Mouse (Mus musculus): ENCODE measurements around the gene Fbxo48. TPM values are rescaled to one million over a fixed set of nuclear protein-coding genes. Genes with fewer than 3 reads are reported as not detected.

Fbxo48 gene
- polyA plus RNA-seq, 1 experiment from 2014 or later: 1.7 TPM

DNA sequence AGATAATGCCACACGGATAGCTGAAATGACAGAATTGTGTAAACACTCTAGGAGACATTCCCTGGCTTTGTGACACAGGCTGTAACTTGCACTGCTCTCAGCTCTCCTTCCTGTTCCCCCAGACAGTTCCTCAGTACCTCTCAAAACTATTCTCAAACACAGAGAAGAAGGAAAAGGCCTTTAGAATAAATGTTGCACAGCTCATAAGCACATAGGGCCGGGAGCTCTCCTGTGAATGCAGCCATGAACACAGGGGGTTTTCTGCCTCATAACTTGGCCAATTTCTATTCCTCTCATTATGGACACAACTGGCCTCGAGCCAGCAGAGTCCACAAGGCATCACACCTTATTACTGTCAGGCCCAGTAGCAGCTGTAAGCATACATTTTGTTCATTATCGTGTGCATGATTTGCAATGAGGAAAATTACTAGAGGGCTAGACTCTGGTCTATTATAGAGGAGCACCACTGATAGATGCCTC lies 9.2 kb upstream of the Fbxo48 start:
- Histone ChIP-seq H3K4me3 (no peak overlapping the region), H3K4me1 (no peaks in the 10 kb centered on the region), H3K9ac (no peak overlapping the region), H3K27me3 (no peaks in the 10 kb centered on the region), H3K4me2 (replicated peaks) (no peak overlapping the region), H3K27ac (no peak overlapping the region), H3K9me3 (no peaks in the 10 kb centered on the region), H3K36me3 (no peaks in the 10 kb centered on the region)
- 65% methylated on average over 4 of the region's 4 CpGs for WGBS
- ATAC-seq (ENCODE audit: low FRiP score, low read depth): no peak

DNA sequence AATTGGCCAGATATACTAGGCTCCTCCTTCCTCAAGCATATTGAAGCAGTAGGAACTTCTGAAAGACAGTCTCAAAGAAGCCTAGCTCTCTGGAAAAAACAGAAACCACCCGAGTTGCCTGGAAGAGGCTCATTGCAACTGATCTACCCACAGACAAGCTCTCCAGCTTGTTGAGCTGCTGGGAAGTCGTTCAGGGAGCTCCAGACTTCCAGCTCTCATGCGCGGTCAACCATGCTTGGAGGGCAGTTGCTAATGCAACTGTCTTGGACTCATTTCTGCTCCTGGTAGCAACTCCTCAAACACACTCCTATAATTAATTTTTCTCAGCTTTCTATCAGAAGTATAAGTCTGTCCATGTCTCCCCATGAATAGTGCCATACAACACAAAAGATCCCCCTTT lies 8.2 kb upstream of the Fbxo48 start:
- WGBS: 84% methylated on average over 4 of the region's 4 CpGs
- H3K9ac ChIP-seq: no peak overlapping the region
- no peak overlapping the region for H3K4me2 ChIP-seq (replicated peaks)
- no peaks in the 10 kb centered on the region for H3K36me3 ChIP-seq
- no peaks in the 10 kb centered on the region for H3K9me3 ChIP-seq
- no peak overlapping the region for H3K27ac ChIP-seq
- H3K27me3 ChIP-seq: no peaks in the 10 kb centered on the region
- no peaks in the 10 kb centered on the region for H3K4me1 ChIP-seq
- ATAC-seq (ENCODE audit: low FRiP score, low read depth): no peak
- H3K4me3 ChIP-seq: no peak overlapping the region

DNA sequence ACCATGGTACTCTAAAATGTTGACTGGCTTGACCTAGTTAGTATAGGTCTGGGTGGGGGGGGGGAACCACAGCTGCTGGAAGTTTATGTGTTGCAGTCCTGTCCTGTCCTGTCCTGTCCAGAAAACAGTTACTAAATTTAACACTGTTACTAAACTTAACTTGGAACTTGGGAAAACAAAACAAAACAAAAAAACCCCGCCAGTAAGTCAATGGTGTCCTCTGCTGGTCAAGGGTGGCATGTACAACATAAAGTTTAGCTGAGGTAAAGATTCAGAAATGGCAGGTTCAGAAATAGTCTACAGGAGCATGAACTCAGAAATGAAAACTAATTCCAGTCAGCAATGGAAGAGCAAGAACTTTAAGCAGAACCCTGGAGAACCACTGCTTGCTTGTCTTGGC lies 2.4 kb upstream of the Fbxo48 start:
- Histone ChIP-seq H3K36me3 (no peaks in the 10 kb centered on the region), H3K4me2 (replicated peaks) (no peak overlapping the region), H3K9me3 (no peaks in the 10 kb centered on the region), H3K27ac (no peak overlapping the region), H3K4me1 (peaks cover 9% of the 10 kb centered on the region), H3K4me3 (no peak overlapping the region), H3K9ac (no peak overlapping the region), H3K27me3 (no peaks in the 10 kb centered on the region)
- no peak for ATAC-seq (ENCODE audit: low FRiP score, low read depth)
- 35% methylated on average over 1 of the region's 1 CpGs for WGBS

DNA sequence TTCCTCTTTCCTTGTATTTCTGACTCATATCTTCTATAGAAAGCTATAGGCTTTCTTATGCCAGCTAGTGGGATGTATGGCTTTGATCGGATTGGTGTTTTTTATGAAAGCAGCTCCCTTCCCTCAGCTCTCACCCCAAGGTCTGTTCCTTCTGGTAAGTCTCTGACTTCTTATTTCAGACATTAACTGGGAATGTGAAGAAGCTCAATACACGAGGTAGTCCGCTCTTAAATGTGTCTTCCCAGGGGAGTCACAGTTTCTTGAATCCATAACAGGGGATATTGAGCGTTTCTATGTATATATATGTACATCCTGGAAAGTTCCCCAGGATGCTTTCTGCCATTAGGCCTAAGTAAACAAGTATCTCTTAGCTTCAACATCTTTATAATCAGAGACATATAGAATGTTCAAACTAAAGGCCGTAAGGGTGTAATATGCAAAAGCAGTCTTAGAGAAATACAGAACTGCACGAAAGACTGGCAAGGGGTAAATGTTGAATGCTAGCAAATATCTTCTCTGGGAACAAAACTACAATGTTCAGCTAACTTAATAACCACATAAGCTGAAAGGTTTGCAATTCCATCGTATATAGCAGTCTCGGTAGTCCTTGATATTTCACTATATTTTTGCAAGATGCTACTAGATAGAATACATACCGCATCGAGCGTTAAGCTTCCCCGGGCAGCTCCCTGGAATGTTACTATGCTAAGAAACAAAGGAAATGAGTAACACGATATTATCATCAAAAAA lies 774 bp upstream of the Fbxo48 start:
- WGBS: 44% methylated on average over 13 of the region's 13 CpGs
- Histone ChIP-seq H3K27ac (0 out of 2 replicates have a peak overlapping the region, but pooled peaks have one; percentile 15), H3K36me3 (no peaks in the 10 kb centered on the region), H3K9me3 (no peaks in the 10 kb centered on the region), H3K27me3 (no peaks in the 10 kb centered on the region), H3K4me2 (replicated peaks) (peak overlapping the region; percentile 58), H3K4me3 (peak overlapping the region; percentile 70), H3K9ac (peak overlapping the region; percentile 62), H3K4me1 (peaks cover 9% of the 10 kb centered on the region)
- no peak; the same call in 1 of the 2 replicates for ATAC-seq (ENCODE audit: low FRiP score, low read depth)

DNA sequence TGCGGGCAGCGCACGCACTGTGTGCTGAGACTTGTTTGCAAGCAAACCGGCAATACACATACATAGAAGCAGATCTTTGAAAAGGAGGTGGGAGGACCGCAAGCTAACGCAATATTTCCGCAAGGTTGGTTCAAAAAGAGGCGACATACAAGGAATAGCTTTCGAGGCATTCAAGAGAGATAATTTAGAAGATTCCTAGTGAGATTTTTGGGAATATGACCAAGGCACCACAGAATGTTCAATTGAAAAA lies 511 bp downstream of the Fbxo48 start:
- Histone ChIP-seq H3K27ac (no peak overlapping the region), H3K9ac (peak overlapping the region; percentile 79), H3K36me3 (peaks cover 6% of the 10 kb centered on the region; the same call in 1 of the 2 replicates), H3K9me3 (no peaks in the 10 kb centered on the region), H3K4me2 (replicated peaks) (peak overlapping the region; percentile 83), H3K4me3 (peak overlapping the region; percentile 70), H3K4me1 (peaks cover 9% of the 10 kb centered on the region), H3K27me3 (no peaks in the 10 kb centered on the region)
- 9% methylated on average over 9 of the region's 9 CpGs for WGBS
- ATAC-seq (ENCODE audit: low FRiP score, low read depth): no peak

DNA sequence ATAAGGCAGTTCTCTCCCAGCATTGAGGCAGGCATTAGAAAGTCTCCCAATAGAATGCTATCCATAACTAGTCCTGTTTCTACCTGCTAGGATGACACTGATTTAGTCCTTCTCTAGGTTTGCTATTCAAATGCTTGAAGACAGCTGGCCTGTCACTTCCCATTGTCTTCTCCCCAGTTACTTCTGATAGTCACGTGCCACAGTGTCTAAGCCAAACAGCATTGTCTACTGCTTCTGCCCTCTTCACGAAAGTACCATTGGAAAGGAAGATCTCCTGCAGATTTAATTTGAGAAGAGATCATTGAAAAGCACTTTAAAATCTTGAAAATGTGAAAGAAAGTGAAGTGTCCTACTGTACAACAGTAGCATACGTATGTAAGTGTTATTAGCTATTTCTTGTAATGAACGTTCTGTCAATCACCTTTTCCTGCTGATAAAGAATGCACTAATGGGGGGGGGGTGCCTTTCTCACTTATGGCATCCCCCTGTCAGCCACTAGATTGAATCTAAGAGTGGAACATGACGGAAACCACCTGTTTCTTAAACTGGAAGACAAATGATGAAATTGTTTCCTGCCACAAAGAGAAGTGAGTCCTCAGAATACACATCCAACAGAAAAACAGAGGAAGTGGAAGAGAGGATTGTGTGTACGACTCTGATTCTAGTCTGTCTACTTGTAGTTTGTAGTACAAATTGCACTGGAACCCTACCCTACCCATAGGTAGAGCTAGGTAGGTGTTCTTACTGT lies 5.1 kb downstream of the Fbxo48 start:
- no peak overlapping the region for H3K9ac ChIP-seq
- H3K4me2 ChIP-seq (replicated peaks): no peak overlapping the region
- H3K4me1 ChIP-seq: peaks cover 9% of the 10 kb centered on the region
- peaks cover 11% of the 10 kb centered on the region; the same call in 1 of the 2 replicates for H3K36me3 ChIP-seq
- no peak overlapping the region for H3K27ac ChIP-seq
- WGBS: 91% methylated on average over 6 of the region's 6 CpGs
- H3K4me3 ChIP-seq: no peak overlapping the region
- H3K9me3 ChIP-seq: no peaks in the 10 kb centered on the region
- no peak for ATAC-seq (ENCODE audit: low FRiP score, low read depth)
- H3K27me3 ChIP-seq: no peaks in the 10 kb centered on the region

DNA sequence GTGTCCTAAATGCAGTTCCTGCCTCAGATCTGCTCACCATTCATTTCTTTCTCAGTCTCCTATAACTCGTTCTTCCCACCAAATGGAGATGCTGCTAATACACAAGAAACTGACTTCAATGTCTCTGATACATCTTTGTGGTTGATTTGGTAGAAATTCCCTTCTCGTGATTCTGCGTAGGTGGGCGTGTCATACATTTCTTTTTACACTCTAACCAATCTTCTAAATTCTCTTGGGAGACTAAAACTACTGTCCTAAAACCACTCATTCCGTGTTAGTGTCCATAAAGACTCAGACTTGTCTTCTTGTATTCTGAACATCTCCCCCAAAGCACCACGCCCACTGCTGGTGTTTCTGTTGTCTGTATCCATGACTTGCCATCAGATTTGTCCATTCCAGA lies 5.9 kb downstream of the Fbxo48 start:
- no peak for ATAC-seq (ENCODE audit: low FRiP score, low read depth)
- 87% methylated on average over 6 of the region's 6 CpGs for WGBS

DNA sequence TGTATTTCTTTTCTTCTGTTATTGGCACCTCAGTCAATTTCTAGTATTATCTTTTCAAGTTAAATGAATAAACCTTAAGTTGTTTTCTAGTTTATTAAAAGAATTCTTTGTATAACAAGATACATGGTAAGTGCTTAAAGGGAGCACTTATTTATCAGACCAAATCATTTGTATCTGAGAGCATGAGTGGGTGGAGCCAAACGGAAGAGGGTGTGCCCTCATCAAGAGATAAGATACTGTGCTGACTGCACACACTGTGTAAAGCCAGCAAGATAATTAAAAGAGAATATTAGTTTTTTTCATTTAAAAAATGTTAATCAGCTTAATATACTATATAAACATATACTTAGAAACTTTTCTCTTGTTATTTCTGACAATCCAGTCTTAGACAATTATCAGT lies 7.3 kb downstream of the Fbxo48 start:
- 77% methylated on average over 1 of the region's 1 CpGs for WGBS
- Histone ChIP-seq H3K27ac (no peak overlapping the region), H3K9me3 (no peaks in the 10 kb centered on the region), H3K4me3 (no peak overlapping the region), H3K4me1 (no peaks in the 10 kb centered on the region), H3K27me3 (no peaks in the 10 kb centered on the region), H3K9ac (no peak overlapping the region), H3K36me3 (peaks cover 11% of the 10 kb centered on the region; the same call in 1 of the 2 replicates), H3K4me2 (replicated peaks) (no peak overlapping the region)
- ATAC-seq (ENCODE audit: low FRiP score, low read depth): no peak

More for the DNA sequence above, 5.9 kb downstream of the Fbxo48 start:
- no peak overlapping the region for H3K9ac ChIP-seq
- H3K27me3 ChIP-seq: no peaks in the 10 kb centered on the region
- no peaks in the 10 kb centered on the region for H3K9me3 ChIP-seq
- no peak overlapping the region for H3K27ac ChIP-seq
- H3K36me3 ChIP-seq: peaks cover 11% of the 10 kb centered on the region; the same call in 1 of the 2 replicates
- peaks cover 4% of the 10 kb centered on the region for H3K4me1 ChIP-seq
- no peak overlapping the region for H3K4me2 ChIP-seq (replicated peaks)
- H3K4me3 ChIP-seq: no peak overlapping the region

DNA sequence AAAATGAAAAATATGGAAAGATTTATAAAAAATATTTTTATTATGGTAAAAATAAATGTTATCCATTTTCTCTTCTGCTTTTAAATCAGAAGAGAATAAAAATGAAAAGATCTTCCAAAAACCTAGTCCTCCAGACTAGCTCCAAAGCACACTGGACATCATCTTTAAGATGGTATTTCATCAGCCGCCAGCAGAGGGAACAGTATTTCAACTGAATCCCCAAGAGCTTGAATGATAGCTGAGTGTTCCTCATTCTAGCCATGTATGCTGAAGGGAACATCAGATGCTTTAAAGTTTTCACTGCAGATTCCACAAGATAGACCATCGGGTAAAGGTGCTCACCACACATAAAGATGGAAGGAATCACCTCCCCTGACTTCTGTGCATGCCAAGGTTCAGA lies 16.6 kb downstream of the Fbxo48 start:
- no peak overlapping the region for H3K9ac ChIP-seq
- H3K4me1 ChIP-seq: no peaks in the 10 kb centered on the region
- H3K27ac ChIP-seq: no peak overlapping the region
- H3K27me3 ChIP-seq: no peaks in the 10 kb centered on the region
- WGBS: 34% methylated on average over 2 of the region's 2 CpGs
- no peak for ATAC-seq (ENCODE audit: low FRiP score, low read depth)
- no peaks in the 10 kb centered on the region for H3K36me3 ChIP-seq
- H3K9me3 ChIP-seq: no peaks in the 10 kb centered on the region
- H3K4me3 ChIP-seq: no peak overlapping the region
- no peak overlapping the region for H3K4me2 ChIP-seq (replicated peaks)

DNA sequence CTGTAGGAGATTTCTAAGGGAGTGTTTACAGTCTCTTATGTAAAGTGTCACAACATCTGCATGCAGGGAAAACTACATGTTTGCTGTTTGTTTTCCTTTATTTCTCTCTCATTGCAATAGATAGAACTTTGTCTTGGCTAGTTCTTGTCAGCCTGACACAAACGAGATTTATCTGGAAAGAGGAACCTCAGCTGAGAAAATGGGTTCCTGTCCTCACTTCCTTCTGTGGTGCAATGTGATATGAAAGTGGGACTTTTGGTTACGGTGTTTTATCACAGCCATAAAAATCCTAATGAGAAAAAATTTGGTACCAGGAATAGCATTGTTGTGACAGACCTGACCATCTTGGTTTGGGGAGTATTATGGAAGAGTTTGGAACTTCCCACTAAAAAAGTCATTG lies 18.5 kb downstream of the Fbxo48 start:
- ATAC-seq (ENCODE audit: low FRiP score, low read depth): no peak
- WGBS: 65% methylated on average over 2 of the region's 2 CpGs
- Histone ChIP-seq H3K4me3 (no peak overlapping the region), H3K4me1 (no peaks in the 10 kb centered on the region), H3K27ac (no peak overlapping the region), H3K36me3 (no peaks in the 10 kb centered on the region), H3K27me3 (no peaks in the 10 kb centered on the region), H3K4me2 (replicated peaks) (no peak overlapping the region), H3K9me3 (no peaks in the 10 kb centered on the region), H3K9ac (no peak overlapping the region)

DNA sequence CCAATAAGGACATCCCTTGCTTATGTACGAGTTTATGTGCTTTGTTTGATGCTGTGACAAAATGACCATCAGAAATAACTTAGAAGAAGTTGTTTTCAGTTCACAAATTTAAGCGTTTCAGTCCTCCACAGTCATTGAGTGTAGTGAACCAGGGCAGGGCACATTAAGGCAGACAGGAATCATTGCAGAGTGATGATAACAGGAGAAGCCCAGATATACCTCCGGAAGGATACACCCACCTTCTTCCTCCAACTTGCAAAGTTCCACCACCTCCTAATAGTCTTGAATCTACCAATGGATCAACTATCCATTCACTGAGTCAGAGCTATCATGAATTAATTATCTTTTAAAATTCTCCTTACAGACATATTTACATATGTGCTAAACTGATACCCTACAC lies 20.9 kb downstream of the Fbxo48 start:
- H3K4me2 ChIP-seq (replicated peaks): no peak overlapping the region
- no peak overlapping the region for H3K27ac ChIP-seq
- H3K4me1 ChIP-seq: no peaks in the 10 kb centered on the region
- H3K4me3 ChIP-seq: no peak overlapping the region
- no peaks in the 10 kb centered on the region for H3K36me3 ChIP-seq
- H3K9me3 ChIP-seq: no peaks in the 10 kb centered on the region
- H3K27me3 ChIP-seq: no peaks in the 10 kb centered on the region
- no peak for ATAC-seq (ENCODE audit: low FRiP score, low read depth)
- 84% methylated on average over 3 of the region's 3 CpGs for WGBS
- H3K9ac ChIP-seq: no peak overlapping the region

DNA sequence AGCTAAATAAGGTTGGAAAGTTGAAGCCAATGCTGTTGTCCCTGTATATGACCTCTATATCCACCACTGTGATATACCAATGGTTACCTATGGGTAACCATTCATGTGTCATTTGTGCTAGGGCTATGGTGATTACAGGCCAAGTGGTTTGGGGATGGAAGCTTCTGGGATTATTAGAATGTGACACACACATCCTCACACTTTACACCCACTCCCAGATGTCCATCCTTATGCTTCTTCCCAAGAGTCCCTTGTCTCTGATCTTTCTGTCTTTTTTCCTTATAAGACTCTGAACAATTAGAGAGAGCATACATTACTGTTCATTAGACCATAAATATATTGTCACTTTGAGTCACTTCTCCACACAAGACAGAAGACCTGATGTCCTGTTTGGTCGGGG lies 21.9 kb downstream of the Fbxo48 start:
- Histone ChIP-seq H3K36me3 (no peaks in the 10 kb centered on the region), H3K27me3 (no peaks in the 10 kb centered on the region), H3K27ac (no peak overlapping the region), H3K4me3 (no peak overlapping the region), H3K9ac (no peak overlapping the region), H3K4me1 (no peaks in the 10 kb centered on the region), H3K9me3 (no peaks in the 10 kb centered on the region), H3K4me2 (replicated peaks) (no peak overlapping the region)
- no peak for ATAC-seq (ENCODE audit: low FRiP score, low read depth)
- 71% methylated on average over 1 of the region's 1 CpGs for WGBS

Measured in limb, embryonic 13.5 days (tissue).